Mouse (Mus musculus) induced T-regulatory cell, adult 2 months (primary cell): Measurements from ENCODE around the gene Cdc5l.

Experiments
- DNase-seq: peaks from one replicate; pipeline ENCODE4 v3.0.0-alpha.2; 2012; ENCODE audit warnings: low read depth

The Cdc5l gene

GRCm38 (mm10) chr17:45370535-45370934, 63.0 kb downstream of the Cdc5l start:
- DNase-seq = no peak

DNA sequence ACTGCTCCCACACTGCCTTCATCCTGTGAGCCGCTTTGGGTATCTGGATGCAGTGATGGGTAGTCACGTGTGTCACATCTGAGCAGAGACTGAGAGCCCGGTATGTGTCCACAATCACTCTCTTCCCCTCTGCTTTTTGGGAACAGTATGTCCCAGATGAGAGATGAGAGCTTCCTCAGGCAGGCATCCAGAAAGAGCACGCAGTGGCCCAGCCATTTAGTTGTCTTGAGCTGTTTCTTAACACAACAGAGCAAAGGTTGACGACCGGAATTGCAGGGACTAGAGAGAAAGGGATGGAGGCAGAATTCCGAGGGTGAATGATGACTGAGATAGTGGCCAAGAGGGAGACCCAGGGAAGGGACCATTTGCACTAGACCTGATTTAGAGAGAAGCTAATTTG, 68.7 kb downstream of the Cdc5l start:
- no peak for DNase-seq

DNA sequence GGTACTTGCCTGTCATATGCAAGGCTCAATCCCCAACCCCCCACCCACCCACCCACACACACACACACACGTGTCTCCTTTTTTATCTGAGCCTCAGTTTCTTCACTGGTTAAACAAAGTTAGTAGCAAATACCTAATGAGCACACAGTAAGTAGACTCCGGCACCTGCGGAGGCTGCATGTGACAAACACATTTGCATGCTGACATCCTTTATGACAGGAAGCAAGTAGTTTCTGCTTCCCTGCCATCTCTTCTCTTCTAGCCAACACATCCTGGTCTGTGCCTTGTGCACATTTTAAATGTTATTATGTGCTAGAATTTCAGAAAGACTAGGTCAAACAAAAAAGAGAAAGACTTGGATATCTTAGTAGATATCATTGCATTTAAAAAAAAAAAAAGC, 72.6 kb downstream of the Cdc5l start:
- DNase-seq = no peak

GRCm38 (mm10) chr17:45359443-45359842, 74.1 kb downstream of the Cdc5l start:
- no peak for DNase-seq

- no peak for DNase-seq
Observed at GRCm38 (mm10) chr17:45356431-45356830, 77.1 kb downstream of the Cdc5l start.

- no peak for DNase-seq
Observed at GRCm38 (mm10) chr17:45347951-45348350, 85.6 kb downstream of the Cdc5l start.
